Mouse (Mus musculus) heart, embryonic 14.5 days (tissue): ENCODE measurements at regions not wholly inside any gene's neighbourhood (a gene's known extent, or its start where the extent isn't known, plus 50 kb on each side); places are given as distances from the start of the nearest gene placed in this dataset.

Source experiments
- ATAC-seq: fragments of 200-750 bp; cut with Nextera tagmentation; 2 replicates; pipeline ENCODE4 v1.8.0; 2017; ENCODE audit warnings: low read depth, moderate TSS enrichment; ENCODE audit not compliant: insufficient number of reproducible peaks, insufficient read depth, low FRiP score
- H3K27ac ChIP-seq, 2 experiments: fragments of 200-500 bp in 1 of 2; fragments of 300-500 bp in 1 of 2; sonication (generic) in 1 of 2; replicated peaks in 1 of 2; 2 replicates each; pipeline ENCODE4 v1.5.1; 2012 to 2014; ENCODE audit warnings: low read depth in 2 of 2, low read length in 2 of 2, control low read depth in 1 of 2, mild to moderate bottlenecking in 1 of 2, mixed read lengths in 1 of 2; ENCODE audit not compliant: control insufficient read depth in 1 of 2, insufficient read depth in 1 of 2
- H3K27me3 ChIP-seq: fragments of 300-500 bp; sonication (generic); 2 replicates; pipeline ENCODE4 v1.6.1; 2014; ENCODE audit warnings: mild to moderate bottlenecking, low read length, control low read depth; ENCODE audit not compliant: control insufficient read depth, insufficient read depth
- H3K36me3 ChIP-seq: fragments of 300-500 bp; sonication (generic); 2 replicates; pipeline ENCODE4 v1.6.1; 2014; ENCODE audit warnings: mild to moderate bottlenecking, control low read depth, low read length, mixed read lengths; ENCODE audit not compliant: control insufficient read depth, insufficient read depth
- H3K4me1 ChIP-seq, 2 experiments: fragments of 200-500 bp in 1 of 2; fragments of 300-500 bp in 1 of 2; sonication (generic) in 1 of 2; 2 replicates each; pipeline ENCODE4 v1.6.1; 2012 to 2014; ENCODE audit warnings: low read length in 2 of 2, control low read depth in 1 of 2, mixed read lengths in 1 of 2; ENCODE audit not compliant: control insufficient read depth in 2 of 2, insufficient read depth in 2 of 2
- H3K4me2 ChIP-seq: fragments of 300-500 bp; sonication (generic); 2 replicates; pipeline ENCODE4 v1.6.1; 2014; ENCODE audit warnings: mild to moderate bottlenecking, low read length
- H3K4me3 ChIP-seq, 2 experiments: fragments of 200-500 bp in 1 of 2; fragments of 300-500 bp in 1 of 2; sonication (generic) in 1 of 2; 2 replicates each; pipeline ENCODE4 v1.5.1; 2012 to 2014; ENCODE audit warnings: low read length in 2 of 2, mild to moderate bottlenecking in 2 of 2, control low read depth in 1 of 2, low read depth in 1 of 2, moderate library complexity in 1 of 2; ENCODE audit not compliant: control insufficient read depth in 1 of 2, insufficient read depth in 1 of 2
- H3K9ac ChIP-seq: fragments of 300-500 bp; sonication (generic); 2 replicates; pipeline ENCODE4 v1.6.1; 2014; ENCODE audit warnings: mild to moderate bottlenecking, low read length
- H3K9me3 ChIP-seq: fragments of 300-500 bp; sonication (generic); 2 replicates; pipeline ENCODE4 v1.6.1; 2016; ENCODE audit warnings: low read length, control low read depth; ENCODE audit not compliant: control insufficient read depth
- WGBS: fragments of 180-500 bp; shearing (Covaris S2); extraction: QIAGEN DNeasy Blood & Tissue Kit; methylation state at CpG from one replicate; pipeline ENCODE4 v1.1.7; 2014; 5-methylcytosine and 5-hydroxymethylcytosine counted together

- Histone ChIP-seq H3K27ac (no peak overlapping the region), H3K36me3 (no peaks in the 10 kb centered on the region), H3K4me1 (peaks cover 4 to 11% of the 10 kb centered on the region in 2 experiments; a peak in 3 of 4 replicates), H3K9me3 (0 out of 2 replicates have a peak, but pooled peaks cover 6% of the 10 kb centered on the region), H3K27me3 (no peaks in the 10 kb centered on the region), H3K4me3 (no peak overlapping the region), H3K4me2 (no peak overlapping the region), H3K9ac (no peak overlapping the region)
- no peak for ATAC-seq
- 30% methylated on average over 3 of the region's 3 CpGs for WGBS
Measured at GRCm38 (mm10) chr7:133468346-133468745, 133.6 kb downstream of the Tex36 start.

- H3K4me3 ChIP-seq: no peak overlapping the region
- peaks cover 4 to 11% of the 10 kb centered on the region in 2 experiments; a peak in 3 of 4 replicates for H3K4me1 ChIP-seq
- no peak overlapping the region for H3K9ac ChIP-seq
- WGBS: 91% methylated on average over 3 of the region's 3 CpGs
- no peaks in the 10 kb centered on the region for H3K36me3 ChIP-seq
- no peak overlapping the region for H3K27ac ChIP-seq
- ATAC-seq: no peak
- 0 out of 2 replicates have a peak, but pooled peaks cover 6% of the 10 kb centered on the region for H3K9me3 ChIP-seq
- H3K27me3 ChIP-seq: no peaks in the 10 kb centered on the region
- no peak overlapping the region for H3K4me2 ChIP-seq
Measured at GRCm38 (mm10) chr7:133467579-133467978, 134.4 kb downstream of the Tex36 start.

- no peak overlapping the region for H3K4me3 ChIP-seq
- no peak overlapping the region for H3K27ac ChIP-seq
- H3K27me3 ChIP-seq: no peaks in the 10 kb centered on the region
- no peak overlapping the region for H3K9ac ChIP-seq
- no peak for ATAC-seq
- no peak overlapping the region for H3K4me2 ChIP-seq
- no peaks in the 10 kb centered on the region for H3K36me3 ChIP-seq
- 0 out of 2 replicates have a peak, but pooled peaks cover 6% of the 10 kb centered on the region for H3K9me3 ChIP-seq
- WGBS: 63% methylated on average over 7 of the region's 7 CpGs
- peaks cover 0 to 3% of the 10 kb centered on the region in 2 experiments; a peak in 1 of 4 replicates for H3K4me1 ChIP-seq
Measured at GRCm38 (mm10) chr7:133459306-133459705, 142.7 kb downstream of the Tex36 start.

- no peaks in the 10 kb centered on the region for H3K9me3 ChIP-seq
- no peak overlapping the region for H3K4me2 ChIP-seq
- H3K36me3 ChIP-seq: no peaks in the 10 kb centered on the region
- WGBS: 56% methylated on average over 16 of the region's 16 CpGs
- peaks cover 0 to 3% of the 10 kb centered on the region in 2 experiments; a peak in 1 of 4 replicates for H3K4me1 ChIP-seq
- H3K27ac ChIP-seq: peak overlapping the region; percentile 62 to 64
- no peak for ATAC-seq
- no peak overlapping the region for H3K4me3 ChIP-seq
- no peak overlapping the region for H3K9ac ChIP-seq
- H3K27me3 ChIP-seq: no peaks in the 10 kb centered on the region
Measured at GRCm38 (mm10) chr7:133457436-133458324, 144.3 kb downstream of the Tex36 start.

GRCm38 (mm10) chr7:133450246-133450645 lies 151.7 kb downstream of the Tex36 start:
- no peak for ATAC-seq
- H3K27me3 ChIP-seq: no peaks in the 10 kb centered on the region
- no peak overlapping the region for H3K27ac ChIP-seq
- H3K4me2 ChIP-seq: no peak overlapping the region
- no peak overlapping the region for H3K4me3 ChIP-seq
- no peaks in the 10 kb centered on the region; a peak in 1 of 4 replicates for H3K4me1 ChIP-seq
- 77% methylated on average over 7 of the region's 7 CpGs for WGBS
- H3K9ac ChIP-seq: no peak overlapping the region
- no peaks in the 10 kb centered on the region for H3K36me3 ChIP-seq
- no peaks in the 10 kb centered on the region for H3K9me3 ChIP-seq

GRCm38 (mm10) chr7:133447079-133447478 lies 154.9 kb downstream of the Tex36 start:
- no peak overlapping the region for H3K4me3 ChIP-seq
- WGBS: 40% methylated on average over 2 of the region's 2 CpGs
- no peak for ATAC-seq
- no peak overlapping the region for H3K9ac ChIP-seq
- H3K9me3 ChIP-seq: no peaks in the 10 kb centered on the region
- no peak overlapping the region for H3K27ac ChIP-seq
- H3K4me2 ChIP-seq: no peak overlapping the region
- H3K36me3 ChIP-seq: no peaks in the 10 kb centered on the region
- H3K4me1 ChIP-seq: no peaks in the 10 kb centered on the region; a peak in 1 of 4 replicates
- H3K27me3 ChIP-seq: no peaks in the 10 kb centered on the region

GRCm38 (mm10) chr7:133441661-133442060 lies 160.3 kb downstream of the Tex36 start:
- Histone ChIP-seq H3K4me3 (no peak overlapping the region), H3K9ac (no peak overlapping the region), H3K4me2 (no peak overlapping the region), H3K27ac (no peak overlapping the region), H3K4me1 (0 out of 4 replicates have a peak, but pooled peaks cover 0 to 6% of the 10 kb centered on the region in 2 experiments), H3K36me3 (no peaks in the 10 kb centered on the region), H3K27me3 (no peaks in the 10 kb centered on the region), H3K9me3 (no peaks in the 10 kb centered on the region)
- WGBS: 46% methylated on average over 4 of the region's 4 CpGs
- no peak for ATAC-seq
